Mouse (Mus musculus) kidney, embryonic 15.5 days (tissue): ENCODE results near the gene Slamf7. TPM values are rescaled to one million over a fixed set of nuclear protein-coding genes. Genes with fewer than 3 reads are reported as not detected.

Source experiments
- ATAC-seq: fragments of 200-750 bp; cut with Nextera tagmentation; replicated peaks from 2 replicates; pipeline ENCODE4 v1.8.0; 2017; ENCODE audit warnings: moderate TSS enrichment; ENCODE audit not compliant: low FRiP score
- H3K27ac ChIP-seq: fragments of 300-500 bp; sonication (generic); 2 replicates; pipeline ENCODE4 v1.5.1; 2015; ENCODE audit warnings: mild to moderate bottlenecking, inconsistent platforms
- H3K27me3 ChIP-seq: fragments of 300-500 bp; sonication (generic); 2 replicates; pipeline ENCODE4 v1.6.1; 2015; ENCODE audit warnings: inconsistent platforms
- H3K36me3 ChIP-seq: fragments of 300-500 bp; sonication (generic); 2 replicates; pipeline ENCODE4 v1.6.1; 2015; ENCODE audit warnings: inconsistent platforms
- H3K4me1 ChIP-seq: fragments of 300-500 bp; sonication (generic); 2 replicates; pipeline ENCODE4 v1.6.1; 2015; ENCODE audit warnings: inconsistent platforms
- H3K4me2 ChIP-seq: fragments of 300-500 bp; sonication (generic); 2 replicates; pipeline ENCODE4 v1.6.1; 2015; ENCODE audit warnings: moderate library complexity, mild to moderate bottlenecking, inconsistent platforms
- H3K4me3 ChIP-seq: fragments of 300-500 bp; sonication (generic); replicated peaks from 2 replicates; pipeline ENCODE4 v1.5.1; 2015; ENCODE audit warnings: mild to moderate bottlenecking, inconsistent platforms
- H3K9ac ChIP-seq: fragments of 300-500 bp; sonication (generic); 2 replicates; pipeline ENCODE4 v1.6.1; 2015; ENCODE audit warnings: mild to moderate bottlenecking, inconsistent platforms
- H3K9me3 ChIP-seq: fragments of 300-500 bp; sonication (generic); replicated peaks from 2 replicates; pipeline ENCODE4 v1.6.1; 2016; ENCODE audit warnings: inconsistent platforms
- WGBS: fragments of 180-500 bp; shearing (Covaris S2); methylation state at CpG from one replicate; pipeline ENCODE4 v1.1.7; 2015; ENCODE audit warnings: mixed read lengths; 5-methylcytosine and 5-hydroxymethylcytosine counted together
- polyA plus RNA-seq: library from polyadenylated mRNA; unstranded; fragments of >200 nt; fragmentation: Nextera tagmentation; extraction: Ambion mirVana; gene quantifications from 2 replicates; pipeline ENCODE4 v1.2.1, GENCODE M21; 2015

Slamf7 gene
- polyA plus RNA-seq, 1 experiment from 2014 or later, result 0.13 TPM

DNA sequence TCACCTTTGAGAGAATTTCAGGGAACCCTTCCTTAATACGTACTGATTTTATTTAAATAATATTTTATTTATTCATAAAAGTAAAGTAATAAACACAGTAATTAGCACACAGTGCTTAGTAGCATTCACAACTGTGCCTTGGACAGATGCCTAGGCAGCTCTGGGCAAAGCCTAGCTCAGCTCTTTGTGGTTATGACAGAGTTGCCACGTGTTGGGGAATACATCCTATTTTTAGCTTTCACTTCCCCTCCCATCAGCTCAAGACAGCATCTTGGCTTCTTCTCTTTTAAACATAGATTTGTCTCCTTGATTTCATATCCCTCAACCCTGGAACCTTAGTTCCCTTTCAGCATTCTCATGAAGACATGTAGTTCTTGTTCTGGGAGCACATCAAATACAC is 21.4 kb downstream of the Slamf7 start:
- no peaks in the 10 kb centered on the region for H3K4me1 ChIP-seq
- no peaks in the 10 kb centered on the region for H3K36me3 ChIP-seq
- 79% methylated on average over 2 of the region's 2 CpGs for WGBS
- H3K27me3 ChIP-seq, result no peaks in the 10 kb centered on the region
- H3K9ac ChIP-seq, result no peak overlapping the region
- H3K4me2 ChIP-seq, result no peak overlapping the region
- H3K27ac ChIP-seq, result no peak overlapping the region
- no peak for ATAC-seq
- H3K9me3 ChIP-seq, result no peaks in the 10 kb centered on the region
- no peak overlapping the region for H3K4me3 ChIP-seq

DNA sequence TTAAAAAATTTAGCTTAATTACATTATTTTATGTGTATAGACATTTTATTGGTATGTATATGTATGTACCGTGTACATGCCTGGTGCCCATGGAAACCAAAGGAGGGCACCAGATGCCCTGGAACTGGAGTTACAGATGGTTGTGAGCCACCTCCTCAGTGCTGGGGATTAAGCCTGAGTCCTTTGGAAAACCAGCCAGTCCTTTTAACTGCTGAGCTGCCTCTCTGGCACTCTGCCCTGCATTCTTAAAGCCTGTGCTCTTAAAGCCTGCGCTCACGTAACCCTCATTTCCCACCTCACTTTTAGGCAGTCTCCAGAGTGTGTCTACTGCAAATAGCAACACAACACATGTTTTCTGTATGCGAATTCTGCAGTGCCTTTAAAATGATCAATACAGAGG is 21.9 kb downstream of the Slamf7 start:
- 85% methylated on average over 4 of the region's 4 CpGs for WGBS
- Histone ChIP-seq H3K9ac (no peak overlapping the region), H3K4me2 (no peak overlapping the region), H3K36me3 (no peaks in the 10 kb centered on the region), H3K4me1 (no peaks in the 10 kb centered on the region), H3K9me3 (no peaks in the 10 kb centered on the region), H3K27me3 (no peaks in the 10 kb centered on the region), H3K4me3 (no peak overlapping the region), H3K27ac (no peak overlapping the region)
- ATAC-seq, result no peak

DNA sequence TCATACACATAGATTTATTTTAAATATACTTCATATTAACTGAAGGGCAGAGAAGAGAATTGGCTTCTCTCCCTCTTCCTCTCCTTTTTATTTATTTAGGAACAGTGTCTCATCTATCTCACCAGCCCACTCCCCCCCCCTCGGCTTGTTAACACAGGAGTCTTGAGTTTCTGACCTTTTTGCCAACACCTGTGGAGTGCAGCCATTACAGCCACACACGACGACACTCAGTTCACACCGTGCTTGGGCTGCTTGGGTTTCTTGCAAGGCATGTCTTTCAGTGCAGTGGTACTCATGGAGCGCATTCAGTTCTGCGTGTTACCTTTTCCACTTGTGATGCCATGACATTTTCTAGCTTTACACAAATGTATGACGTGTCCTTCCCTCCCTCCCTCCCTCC is 22.8 kb downstream of the Slamf7 start:
- Histone ChIP-seq H3K27me3 (no peaks in the 10 kb centered on the region), H3K9me3 (no peaks in the 10 kb centered on the region), H3K9ac (no peak overlapping the region), H3K36me3 (no peaks in the 10 kb centered on the region), H3K4me2 (no peak overlapping the region), H3K4me3 (no peak overlapping the region), H3K27ac (no peak overlapping the region), H3K4me1 (no peaks in the 10 kb centered on the region)
- WGBS, result 47% methylated on average over 7 of the region's 7 CpGs
- ATAC-seq, result peak; percentile 25; the same call in 1 of the 2 replicates

DNA sequence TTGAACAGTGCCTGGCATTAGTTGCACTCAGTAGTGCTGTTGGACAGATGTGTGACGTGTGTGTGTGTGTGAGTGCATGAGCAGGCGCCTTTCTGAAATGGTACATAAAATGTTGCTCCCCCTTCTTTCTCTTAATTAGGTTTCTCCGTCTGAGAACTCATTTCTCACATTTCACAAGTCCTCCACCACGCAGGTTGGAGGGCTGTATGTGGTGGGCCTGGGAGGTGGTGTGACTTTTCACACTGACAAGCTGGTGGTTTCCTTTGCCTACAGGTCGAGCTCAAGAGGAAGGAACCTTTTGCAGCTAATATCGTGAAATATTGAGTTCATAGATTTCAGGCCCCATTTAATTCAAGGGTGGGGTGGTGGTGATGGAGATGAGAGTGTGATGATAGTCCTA is 23.7 kb downstream of the Slamf7 start:
- WGBS, result 31% methylated on average over 6 of the region's 6 CpGs
- Histone ChIP-seq H3K4me3 (no peak overlapping the region), H3K27me3 (no peaks in the 10 kb centered on the region), H3K4me2 (no peak overlapping the region), H3K9me3 (no peaks in the 10 kb centered on the region), H3K4me1 (no peaks in the 10 kb centered on the region), H3K9ac (no peak overlapping the region), H3K27ac (no peak overlapping the region), H3K36me3 (no peaks in the 10 kb centered on the region)
- peak; percentile 46; the same call in 1 of the 2 replicates for ATAC-seq

DNA sequence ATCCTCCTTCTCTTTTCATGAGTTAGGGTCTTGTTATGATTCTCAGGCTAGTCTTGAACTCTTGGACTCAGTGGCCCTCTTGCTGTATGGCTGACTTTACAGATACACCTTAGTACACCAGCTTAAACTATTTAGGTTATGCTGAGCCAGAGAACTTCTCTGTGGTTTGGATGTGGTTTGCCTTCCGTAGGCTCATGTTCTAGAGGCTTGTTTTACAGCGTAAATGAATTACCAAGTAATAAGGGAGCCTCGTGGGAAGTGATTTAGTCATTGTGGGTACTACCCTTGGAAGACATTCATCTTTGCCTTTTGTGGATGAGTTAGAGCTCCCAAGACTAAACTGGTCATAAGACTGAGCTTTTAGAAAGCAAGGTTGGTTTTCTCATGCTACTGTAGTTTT is 25.0 kb downstream of the Slamf7 start:
- Histone ChIP-seq H3K27ac (no peak overlapping the region), H3K9ac (no peak overlapping the region), H3K4me1 (no peaks in the 10 kb centered on the region), H3K27me3 (no peaks in the 10 kb centered on the region), H3K36me3 (no peaks in the 10 kb centered on the region), H3K4me3 (no peak overlapping the region), H3K9me3 (no peaks in the 10 kb centered on the region), H3K4me2 (no peak overlapping the region)
- no peak for ATAC-seq
- 81% methylated on average over 3 of the region's 3 CpGs for WGBS

DNA sequence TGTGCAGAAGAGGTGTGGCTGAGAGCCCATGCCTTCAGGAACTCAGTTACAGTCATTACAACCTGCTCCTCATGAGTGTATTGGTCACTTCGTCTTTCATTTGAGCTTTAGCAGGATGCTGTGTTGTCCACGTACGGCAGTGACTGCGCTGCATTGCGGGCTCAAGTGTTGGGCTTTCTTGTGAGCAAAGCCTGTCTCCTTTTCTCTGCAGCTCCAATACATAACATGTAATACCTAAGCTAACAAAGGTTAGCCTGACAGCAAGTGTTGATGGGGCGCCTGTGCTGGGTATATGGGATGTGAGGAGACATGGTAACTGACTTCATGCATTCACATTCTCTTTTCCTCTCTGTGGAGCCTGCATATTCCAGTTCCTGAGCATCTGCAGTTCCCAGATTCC is 32.7 kb downstream of the Slamf7 start:
- 90% methylated on average over 6 of the region's 6 CpGs for WGBS
- no peak for ATAC-seq

DNA sequence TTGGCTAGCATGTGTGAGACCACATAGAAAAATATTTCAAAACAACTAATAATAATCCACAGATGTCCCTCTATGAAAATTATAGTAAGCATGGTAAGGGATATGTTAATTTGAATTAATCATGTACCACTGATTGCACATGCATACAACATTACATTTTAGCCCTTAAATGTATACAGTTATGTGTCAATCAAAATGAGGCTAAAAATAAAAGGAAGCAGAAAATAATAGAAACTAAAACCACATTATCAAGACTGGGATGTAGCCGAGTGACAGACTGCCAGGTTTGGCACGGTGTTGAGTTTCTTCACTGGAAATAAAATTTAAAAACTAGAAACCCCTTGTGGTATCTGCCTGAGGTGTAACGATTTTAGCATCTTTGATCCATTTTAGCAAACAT is 33.2 kb downstream of the Slamf7 start:
- ATAC-seq, result no peak

More for the DNA sequence above, 32.7 kb downstream of the Slamf7 start:
- Histone ChIP-seq H3K27ac (no peak overlapping the region), H3K9me3 (no peaks in the 10 kb centered on the region), H3K9ac (no peak overlapping the region), H3K36me3 (no peaks in the 10 kb centered on the region), H3K4me2 (no peak overlapping the region), H3K27me3 (no peaks in the 10 kb centered on the region), H3K4me1 (0 out of 2 replicates have a peak, but pooled peaks cover 5% of the 10 kb centered on the region), H3K4me3 (no peak overlapping the region)

DNA sequence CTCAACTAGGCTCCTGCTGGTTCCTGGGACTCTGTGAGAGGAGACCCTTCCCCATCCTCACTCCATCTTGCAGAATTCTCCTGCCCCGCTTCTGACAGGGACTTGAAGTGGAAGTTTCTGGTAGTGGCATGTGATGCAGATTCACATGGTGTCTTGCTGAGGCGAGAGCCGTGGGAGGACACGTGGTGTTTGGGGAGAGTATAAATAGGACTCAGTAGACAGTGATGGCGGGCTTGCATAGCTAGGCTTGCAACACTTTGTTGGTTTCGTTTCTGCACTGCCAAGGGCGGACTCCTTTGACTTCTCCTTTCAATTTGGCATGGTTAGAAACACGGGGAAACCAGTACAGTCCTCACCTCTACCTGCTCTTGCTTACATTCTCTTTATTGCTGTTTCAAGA is 33.8 kb downstream of the Slamf7 start:
- Histone ChIP-seq H3K9me3 (no peaks in the 10 kb centered on the region), H3K9ac (no peak overlapping the region), H3K4me1 (0 out of 2 replicates have a peak, but pooled peaks cover 5% of the 10 kb centered on the region), H3K36me3 (no peaks in the 10 kb centered on the region), H3K4me2 (no peak overlapping the region), H3K27me3 (no peaks in the 10 kb centered on the region), H3K4me3 (no peak overlapping the region), H3K27ac (no peak overlapping the region)
- 79% methylated on average over 8 of the region's 8 CpGs for WGBS
- ATAC-seq, result no peak

More for the DNA sequence above, 33.2 kb downstream of the Slamf7 start:
- H3K4me1 ChIP-seq, result 0 out of 2 replicates have a peak, but pooled peaks cover 5% of the 10 kb centered on the region
- whole genome bisulfite sequencing, result 86% methylated on average over 3 of the region's 3 CpGs
- H3K4me2 ChIP-seq, result no peak overlapping the region
- H3K9me3 ChIP-seq, result no peaks in the 10 kb centered on the region
- no peak overlapping the region for H3K4me3 ChIP-seq
- no peak overlapping the region for H3K27ac ChIP-seq
- no peaks in the 10 kb centered on the region for H3K36me3 ChIP-seq
- H3K27me3 ChIP-seq, result no peaks in the 10 kb centered on the region
- H3K9ac ChIP-seq, result no peak overlapping the region

DNA sequence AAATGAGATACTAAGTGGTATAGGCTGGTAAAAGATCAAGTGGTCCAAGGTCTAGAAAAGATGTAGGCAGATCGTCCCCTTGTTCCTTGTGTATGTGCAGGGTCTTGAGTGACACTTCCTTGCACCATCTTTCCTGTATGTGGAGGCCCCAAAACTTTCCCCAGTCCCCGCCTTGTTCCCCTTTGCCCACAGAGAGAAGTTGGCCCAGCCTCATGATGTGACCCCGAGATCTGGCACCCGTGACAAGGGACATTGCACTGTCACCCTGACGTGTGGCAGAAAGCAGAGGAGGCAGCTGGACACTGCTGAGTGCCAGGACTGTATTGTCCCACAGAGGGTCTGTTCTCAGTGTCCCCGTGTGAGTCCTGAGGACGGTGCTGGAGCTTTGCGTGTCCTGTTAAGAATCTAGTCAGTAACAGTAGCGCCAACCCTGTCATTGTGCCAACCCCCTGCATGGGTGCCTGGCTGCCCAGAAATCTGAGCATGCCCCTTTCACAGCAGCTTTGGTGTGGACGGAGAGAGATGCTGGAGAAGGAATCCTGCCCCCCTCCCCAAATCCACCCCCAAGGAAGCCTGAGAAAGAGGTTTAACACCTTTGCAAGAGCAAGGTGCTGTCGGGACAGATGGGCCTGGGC is 35.8 kb downstream of the Slamf7 start:
- no peaks in the 10 kb centered on the region for H3K27me3 ChIP-seq
- 0 out of 2 replicates have a peak, but pooled peaks cover 5% of the 10 kb centered on the region for H3K4me1 ChIP-seq
- H3K9ac ChIP-seq, result no peak overlapping the region
- 61% methylated on average over 11 of the region's 11 CpGs for WGBS
- H3K4me2 ChIP-seq, result no peak overlapping the region
- H3K9me3 ChIP-seq, result no peaks in the 10 kb centered on the region
- no peaks in the 10 kb centered on the region for H3K36me3 ChIP-seq
- H3K27ac ChIP-seq, result no peak overlapping the region
- H3K4me3 ChIP-seq, result no peak overlapping the region
- ATAC-seq, result 0 out of 2 replicates have a peak, but pooled peaks have one; percentile 52

DNA sequence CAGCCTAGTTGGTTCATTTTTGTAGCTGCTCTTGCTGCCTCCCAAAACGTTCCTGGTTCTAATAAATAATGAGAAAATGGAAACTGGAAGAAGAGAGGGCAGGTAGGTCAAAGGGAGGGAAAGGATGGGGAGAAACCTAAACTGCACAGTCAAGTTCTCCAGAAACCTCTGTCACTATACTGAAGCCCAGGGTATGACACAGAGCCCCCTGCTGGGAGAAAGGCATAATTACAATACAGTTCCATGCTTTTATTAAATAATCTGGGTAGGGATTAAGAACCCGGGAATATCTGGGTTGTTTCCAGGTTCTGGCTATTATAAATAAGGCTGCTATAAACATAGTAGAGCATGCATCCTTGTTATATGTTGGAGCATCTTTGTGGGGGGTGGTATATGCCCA is 38.9 kb downstream of the Slamf7 start:
- 36% methylated on average over 2 of the region's 2 CpGs for WGBS

DNA sequence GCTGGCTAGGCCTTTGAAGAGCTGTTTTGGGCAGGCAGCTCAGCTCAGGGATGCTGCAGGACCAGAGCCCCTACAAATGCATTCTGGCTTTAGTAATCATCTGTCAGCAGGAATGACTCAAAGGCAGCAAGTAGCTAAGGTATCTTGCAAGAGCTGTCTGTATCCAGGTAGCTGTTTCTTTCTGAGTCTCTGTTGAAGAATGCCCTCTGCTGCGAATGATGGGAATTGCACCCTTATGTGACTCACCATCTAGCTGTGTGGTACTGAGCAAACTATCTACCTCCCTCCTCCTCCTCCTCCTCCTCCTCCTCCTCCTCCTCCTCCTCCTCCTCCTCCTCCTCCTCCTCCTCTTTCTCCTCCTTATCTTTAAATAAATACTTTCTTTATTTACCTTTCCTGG is 42.1 kb downstream of the Slamf7 start:
- Histone ChIP-seq H3K27me3 (no peaks in the 10 kb centered on the region), H3K27ac (no peak overlapping the region), H3K4me3 (no peak overlapping the region), H3K4me2 (no peak overlapping the region), H3K4me1 (no peaks in the 10 kb centered on the region), H3K9me3 (no peaks in the 10 kb centered on the region), H3K36me3 (no peaks in the 10 kb centered on the region), H3K9ac (no peak overlapping the region)
- no peak for ATAC-seq
- 25% methylated on average over 1 of the region's 1 CpGs for WGBS

More for the DNA sequence above, 38.9 kb downstream of the Slamf7 start:
- 0 out of 2 replicates have a peak, but pooled peaks cover 5% of the 10 kb centered on the region for H3K4me1 ChIP-seq
- H3K9me3 ChIP-seq, result no peaks in the 10 kb centered on the region
- no peaks in the 10 kb centered on the region for H3K36me3 ChIP-seq
- H3K9ac ChIP-seq, result no peak overlapping the region
- no peak overlapping the region for H3K4me2 ChIP-seq
- ATAC-seq, result no peak
- no peak overlapping the region for H3K4me3 ChIP-seq
- no peak overlapping the region for H3K27ac ChIP-seq
- H3K27me3 ChIP-seq, result no peaks in the 10 kb centered on the region

DNA sequence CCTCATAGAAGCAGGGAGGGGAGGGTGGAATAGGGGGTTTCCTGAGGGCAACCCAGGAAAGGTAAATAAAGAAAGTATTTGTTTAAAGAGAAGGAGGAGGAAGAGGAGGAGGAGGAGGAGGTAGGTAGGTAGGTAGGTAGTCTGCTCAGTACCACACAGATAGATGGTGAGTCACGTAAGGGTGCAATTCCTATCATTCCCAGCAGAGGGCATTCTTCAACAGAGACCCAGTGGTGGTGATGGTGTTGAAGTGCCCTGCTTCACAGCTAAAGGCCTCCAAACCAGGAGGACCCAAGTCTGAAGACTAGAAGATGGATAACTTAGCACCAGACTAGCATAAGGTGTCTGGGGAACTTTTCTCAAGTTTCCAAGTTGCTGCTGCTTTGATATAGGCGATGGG is 42.8 kb downstream of the Slamf7 start:
- no peaks in the 10 kb centered on the region for H3K27me3 ChIP-seq
- ATAC-seq, result no peak
- 90% methylated on average over 2 of the region's 2 CpGs for WGBS

DNA sequence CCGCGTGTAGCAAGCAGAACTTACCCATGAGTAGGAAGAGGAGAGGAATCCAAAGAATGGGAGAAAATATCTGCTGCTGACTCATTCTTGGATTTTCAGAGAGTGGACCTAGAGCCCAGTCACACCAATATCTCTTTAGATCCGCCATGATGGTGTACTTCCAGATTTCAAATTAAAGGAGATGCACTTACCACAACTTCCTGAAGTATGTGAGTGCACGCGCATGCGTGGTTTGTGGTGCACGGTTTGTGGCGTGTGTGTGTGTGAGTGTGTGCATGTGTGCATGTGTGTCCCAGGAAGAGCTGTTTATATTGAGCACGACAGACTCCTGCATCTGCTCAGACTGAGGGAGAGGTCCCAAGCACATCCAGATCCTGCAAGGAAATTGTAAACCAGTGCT is 45.7 kb downstream of the Slamf7 start, which contains the start of gene Ly9:
Gene Ly9, minus strand, starts transcription at position 235 of the 400 bp plus-strand sequence.
- Histone ChIP-seq H3K4me3 (no peak within 1 kb of the TSS), H3K27ac (no peak within 1 kb of the TSS), H3K9ac (no peak within 1 kb of the TSS), H3K27me3 (no peaks in the 10 kb centered on the region), H3K36me3 (no peaks in the 10 kb centered on the region), H3K4me2 (no peak within 1 kb of the TSS), H3K9me3 (no peaks in the 10 kb centered on the region), H3K4me1 (no peaks in the 10 kb centered on the region)
- 86% methylated on average over 9 of the region's 9 CpGs for WGBS
- no peak for ATAC-seq

More for the DNA sequence above, 42.8 kb downstream of the Slamf7 start:
- Histone ChIP-seq H3K4me3 (no peak overlapping the region), H3K9ac (no peak overlapping the region), H3K27ac (no peak overlapping the region), H3K36me3 (no peaks in the 10 kb centered on the region), H3K9me3 (no peaks in the 10 kb centered on the region), H3K4me1 (no peaks in the 10 kb centered on the region), H3K4me2 (no peak overlapping the region)
